ENCODE assay signal across 18 mouse cellular contexts in genomic region chr11:103161449-103161848, GRCm38 (mm10). TPM values are rescaled to one million over a fixed set of nuclear protein-coding genes. Genes with fewer than 3 reads are reported as not detected.
DNase-seq lines count a peak whose midpoint lies in the region; ATAC-seq and TF ChIP-seq lines count a peak whose summit lies in the region.
"Had no signal": no experiment of that assay in that cellular context is flagged by ENCODE, and none has a peak within 500 bp of the region (broad histone marks: within the 10 kb centered on the region; RNA-seq: fewer than 3 reads in every experiment).

No protein-coding gene starts in this region.

- TF ChIP-seq POLR2A in thymus, adult 2 months (IDR thresholded peaks at IDR 0.05; ENCODE audit: control insufficient read depth, extremely low read depth, insufficient read depth, low read length, poor library complexity), result no peak
- no peak for TF ChIP-seq POLR2A in MEL (IDR thresholded peaks at IDR 0.05; ENCODE audit: control insufficient read depth in 1 of 2, insufficient read depth in 1 of 2, low read depth in 1 of 2, low read length in 2 of 2, poor library complexity in 1 of 2)

- no peaks in the 10 kb centered on the region for H3K79me2 ChIP-seq in MEL (ENCODE audit: control insufficient read depth, insufficient read depth, low read length, poor library complexity)

- no peaks in the 10 kb centered on the region for H3K27me3 ChIP-seq in heart, postnatal 0 days (ENCODE audit: control insufficient read depth, insufficient read depth, low read length)
- H3K27me3 ChIP-seq in thymus, adult 2 months (ENCODE audit: control insufficient read depth, insufficient read depth, low read length), result no peaks in the 10 kb centered on the region
- H3K27me3 ChIP-seq in MEL (ENCODE audit: control insufficient read depth in 1 of 2, insufficient read depth in 2 of 2, low read length in 2 of 2), result no peaks in the 10 kb centered on the region
- no peaks in the 10 kb centered on the region for H3K27me3 ChIP-seq in stomach, postnatal 0 days (ENCODE audit: control insufficient read depth, insufficient read depth, low read length)
- H3K27me3 ChIP-seq in intestine, embryonic 15.5 days (replicated peaks), result no peaks in the 10 kb centered on the region
- H3K27me3 ChIP-seq: hindbrain, embryonic 15.5 days; midbrain, embryonic 15.5 days; neural tube, embryonic 12.5 days had no signal

- H3K9me3 ChIP-seq in heart, postnatal 0 days (replicated peaks; ENCODE audit: control insufficient read depth, low read length), result no peaks in the 10 kb centered on the region
- no peaks in the 10 kb centered on the region for H3K9me3 ChIP-seq in MEL (replicated peaks; ENCODE audit: insufficient read depth, low read length)
- no peaks in the 10 kb centered on the region for H3K9me3 ChIP-seq in stomach, postnatal 0 days (ENCODE audit: control insufficient read depth, low read length)
- no peaks in the 10 kb centered on the region for H3K9me3 ChIP-seq in intestine, embryonic 15.5 days
- H3K9me3 ChIP-seq: hindbrain, embryonic 15.5 days; limb, embryonic 10.5 days; midbrain, embryonic 15.5 days had no signal

- peaks cover 5% of the 10 kb centered on the region; the same call in 1 of the 2 replicates for H3K4me1 ChIP-seq in heart, postnatal 0 days (ENCODE audit: control insufficient read depth, insufficient read depth)
- H3K4me1 ChIP-seq in thymus, adult 2 months (replicated peaks; ENCODE audit: control insufficient read depth, insufficient read depth, low read length), result peaks cover 9% of the 10 kb centered on the region
- H3K4me1 ChIP-seq in MEL (ENCODE audit: control insufficient read depth in 1 of 2, insufficient read depth in 2 of 2, low read length in 2 of 2), result peaks cover 0 to 5% of the 10 kb centered on the region in 2 experiments; a peak in 1 of 4 replicates
- 0 out of 2 replicates have a peak, but pooled peaks cover 2% of the 10 kb centered on the region for H3K4me1 ChIP-seq in stomach, postnatal 0 days (replicated peaks; ENCODE audit: control insufficient read depth, insufficient read depth)
- H3K4me1 ChIP-seq in intestine, embryonic 15.5 days (replicated peaks), result peaks cover 14% of the 10 kb centered on the region

- peak; percentile 18 for TF ChIP-seq RAD21 in MEL (IDR thresholded peaks at IDR 0.05; ENCODE audit: low read depth, low read length)

- H3K9ac ChIP-seq in heart, postnatal 0 days (replicated peaks; ENCODE audit: low read depth, low read length), result no peak overlapping the region
- no peak overlapping the region for H3K9ac ChIP-seq in MEL (ENCODE audit: control insufficient read depth, low read depth, low read length, poor library complexity, severe bottlenecking)
- H3K9ac ChIP-seq in stomach, postnatal 0 days (ENCODE audit: low read length), result no peak overlapping the region
- no peak overlapping the region for H3K9ac ChIP-seq in intestine, embryonic 15.5 days
- H3K9ac ChIP-seq: hindbrain, embryonic 15.5 days; midbrain, embryonic 15.5 days; neural tube, embryonic 12.5 days had no signal

- no peaks in the 10 kb centered on the region for H3K36me3 ChIP-seq in heart, postnatal 0 days (replicated peaks; ENCODE audit: control insufficient read depth, insufficient read depth, low read length)
- H3K36me3 ChIP-seq in thymus, adult 2 months (ENCODE audit: control insufficient read depth, insufficient read depth, low read length), result no peaks in the 10 kb centered on the region
- peaks cover 0 to 3% of the 10 kb centered on the region in 2 experiments; a peak in 1 of 4 replicates for H3K36me3 ChIP-seq in MEL (ENCODE audit: control insufficient read depth in 1 of 2, insufficient read depth in 2 of 2, low read length in 2 of 2)
- H3K36me3 ChIP-seq in stomach, postnatal 0 days (ENCODE audit: control insufficient read depth, insufficient read depth, low read length), result no peaks in the 10 kb centered on the region
- no peaks in the 10 kb centered on the region for H3K36me3 ChIP-seq in intestine, embryonic 15.5 days
- H3K36me3 ChIP-seq: hindbrain, embryonic 15.5 days; limb, embryonic 10.5 days; midbrain, embryonic 15.5 days; neural tube, embryonic 12.5 days had no signal

- no peak overlapping the region for H3K4me2 ChIP-seq in heart, postnatal 0 days (ENCODE audit: low read depth, low read length)
- no peak overlapping the region for H3K4me2 ChIP-seq in stomach, postnatal 0 days (replicated peaks; ENCODE audit: low read depth)
- no peak overlapping the region for H3K4me2 ChIP-seq in intestine, embryonic 15.5 days (replicated peaks)
- H3K4me2 ChIP-seq: hindbrain, embryonic 15.5 days; midbrain, embryonic 15.5 days; neural tube, embryonic 12.5 days had no signal

- H3K27ac ChIP-seq in heart, postnatal 0 days (ENCODE audit: low read depth), result no peak overlapping the region
- H3K27ac ChIP-seq in thymus, adult 2 months (ENCODE audit: control insufficient read depth, insufficient read depth, low read length), result no peak overlapping the region
- H3K27ac ChIP-seq in MEL (ENCODE audit: control insufficient read depth, low read depth, low read length), result no peak overlapping the region
- H3K27ac ChIP-seq in stomach, postnatal 0 days (replicated peaks), result no peak overlapping the region
- no peak overlapping the region for H3K27ac ChIP-seq in intestine, embryonic 15.5 days
- H3K27ac ChIP-seq: hindbrain, embryonic 15.5 days; kidney, postnatal 0 days; limb, embryonic 10.5 days; macrophage; midbrain, embryonic 15.5 days; neural tube, embryonic 12.5 days had no signal

- H3K4me3 ChIP-seq in heart, postnatal 0 days (ENCODE audit: low read depth, low read length), result no peak overlapping the region
- H3K4me3 ChIP-seq in thymus, adult 2 months (ENCODE audit: control insufficient read depth, insufficient read depth, low read length), result no peak overlapping the region
- H3K4me3 ChIP-seq in MEL (ENCODE audit: control insufficient read depth in 1 of 2, insufficient read depth in 1 of 2, low read depth in 2 of 2, low read length in 2 of 2), result no peak overlapping the region
- H3K4me3 ChIP-seq in stomach, postnatal 0 days (ENCODE audit: low read depth, low read length), result no peak overlapping the region
- no peak overlapping the region for H3K4me3 ChIP-seq in intestine, embryonic 15.5 days (replicated peaks)
- H3K4me3 ChIP-seq: hindbrain, embryonic 15.5 days; limb, embryonic 10.5 days; midbrain, embryonic 15.5 days; neural tube, embryonic 12.5 days had no signal

- ATAC-seq in heart, postnatal 0 days (ENCODE audit: insufficient read depth, low read depth), result no peak
- ATAC-seq in stomach, postnatal 0 days (ENCODE audit: low FRiP score, low TSS enrichment), result no peak
- ATAC-seq in intestine, embryonic 15.5 days, result no peak
- ATAC-seq: forebrain, embryonic 16.5 days; midbrain, embryonic 15.5 days had no signal

- no peak for TF ChIP-seq EP300 in heart, postnatal 0 days (IDR thresholded peaks at IDR 0.05; ENCODE audit: low read depth)
- TF ChIP-seq EP300 in MEL (IDR thresholded peaks at IDR 0.05; ENCODE audit: low read depth in 1 of 2, low read length in 2 of 2), result no peak
- no peak for TF ChIP-seq EP300 in stomach, postnatal 0 days (optimal IDR thresholded peaks at IDR 0.05)

- DNase-seq in heart, postnatal 0 days (ENCODE audit: low spot score), result no peak
- DNase-seq in heart, adult 8-10 months (ENCODE audit: low spot score), result no peak
- DNase-seq in thymus, adult 2 months, result peak; percentile 29
- no peak for DNase-seq in thymus, postnatal 0 days (ENCODE audit: low spot score)
- peak; percentile 53 for DNase-seq in MEL (ENCODE audit: low read depth, low spot score)
- no peak for DNase-seq in stomach, postnatal 0 days (ENCODE audit: low spot score)
- DNase-seq: cerebellum, adult 8-10 months; heart, postnatal 14 days; spleen, adult 18-20 months had no signal

- 75% methylated on average over 7 of the region's 7 CpGs for WGBS in heart, postnatal 0 days
- WGBS in thymus, adult 2 months, result 91% methylated on average over 7 of the region's 7 CpGs
- 68% methylated on average over 7 of the region's 7 CpGs for WGBS in stomach, postnatal 0 days
- 74% methylated on average over 7 of the region's 7 CpGs for WGBS in intestine, embryonic 15.5 days

- 0 out of 2 replicates have a peak, but pooled peaks have one; percentile 5 for TF ChIP-seq CTCF in heart, postnatal 0 days (IDR thresholded peaks at IDR 0.05; ENCODE audit: low read depth)
- no peak for TF ChIP-seq CTCF in thymus, adult 2 months (IDR thresholded peaks at IDR 0.05; ENCODE audit: borderline replicate concordance, control insufficient read depth, extremely low read depth, insufficient read depth, low read length, poor library complexity)
- peak in 2 of 3 experiments; percentile 38 to 61; a peak in 5 of 6 replicates for TF ChIP-seq CTCF in MEL (IDR thresholded peaks at IDR 0.05 in 2 of 3, conservative IDR thresholded peaks at IDR 0.05 in 1 of 3; ENCODE audit: control insufficient read depth in 1 of 3, insufficient read depth in 1 of 3, low read depth in 2 of 3, low read length in 3 of 3, poor library complexity in 1 of 3, severe bottlenecking in 1 of 3)
- peak; percentile 48 for TF ChIP-seq CTCF in stomach, postnatal 0 days (IDR thresholded peaks at IDR 0.05; ENCODE audit: low read depth)

RNA-seq across cellular contexts. Expression of gene Fmnl1, which starts 9.5 kb away (rescaled TPM):
- 2.2 and 3.4 TPM in 2 replicates for total RNA-seq in heart, postnatal 0 days (2014; rRNA removed; ENCODE audit: low replicate concordance)
- polyA plus RNA-seq in heart, postnatal 0 days (2015; fragmentation: Nextera tagmentation; extraction: Ambion mirVana), result 0.91 and 1.1 TPM in 2 replicates
- 10 to 100 TPM in 3 of 4 experiments, 1 to 10 TPM in 1; 9.3 to 20.1 (median 13.2) TPM for total RNA-seq in heart, adult 8-10 months (2022)
- polyA plus RNA-seq in thymus, adult 2 months (2012; rRNA removed), result 235 and 264 TPM in 2 replicates
- polyA plus RNA-seq in thymus, postnatal 0 days (2015; fragmentation: Nextera tagmentation; extraction: Ambion mirVana), result 56.9 and 59.8 TPM in 2 replicates
- 1.4 and 1.7 TPM in 2 replicates for total RNA-seq in MEL (2012; rRNA removed)
- polyA plus RNA-seq in MEL (2012; ENCODE audit: insufficient read depth in 1 of 2, insufficient read length in 2 of 2, low read depth in 1 of 2, low replicate concordance in 2 of 2, missing spikeins in 1 of 2), result 10 to 100 TPM in 1 of 2 experiments, not detected in 1; 17.2 TPM
- polyA plus RNA-seq in stomach, postnatal 0 days (2015; fragmentation: Nextera tagmentation; extraction: Ambion mirVana), result 0.86 and 1.1 TPM in 2 replicates
- 2.0 and 2.2 TPM in 2 replicates for polyA plus RNA-seq in intestine, embryonic 15.5 days (2015; fragmentation: Nextera tagmentation; extraction: Ambion mirVana)

RNA-seq across cellular contexts. Expression of gene Hexim2, which starts 29.2 kb away (rescaled TPM):
- 1.6 and 1.7 TPM in 2 replicates for total RNA-seq in heart, postnatal 0 days (2014; rRNA removed; ENCODE audit: low replicate concordance)
- polyA plus RNA-seq in heart, postnatal 0 days (2015; fragmentation: Nextera tagmentation; extraction: Ambion mirVana), result 4.2 and 4.9 TPM in 2 replicates
- total RNA-seq in heart, adult 8-10 months (2022), result 1 to 10 TPM; 1.2 to 2.0 (median 1.9) TPM
- 4.9 and 6.9 TPM in 2 replicates for polyA plus RNA-seq in thymus, adult 2 months (2012; rRNA removed)
- polyA plus RNA-seq in thymus, postnatal 0 days (2015; fragmentation: Nextera tagmentation; extraction: Ambion mirVana), result 6.9 and 8.9 TPM in 2 replicates
- 12.3 and 17.2 TPM in 2 replicates for total RNA-seq in MEL (2012; rRNA removed)
- 10 to 100 TPM in 1 of 2 experiments, not detected in 1; 12.5 TPM for polyA plus RNA-seq in MEL (2012; ENCODE audit: insufficient read depth in 1 of 2, insufficient read length in 2 of 2, low read depth in 1 of 2, low replicate concordance in 2 of 2, missing spikeins in 1 of 2)
- polyA plus RNA-seq in stomach, postnatal 0 days (2015; fragmentation: Nextera tagmentation; extraction: Ambion mirVana), result 3.7 and 4.4 TPM in 2 replicates
- 7.9 and 8.8 TPM in 2 replicates for polyA plus RNA-seq in intestine, embryonic 15.5 days (2015; fragmentation: Nextera tagmentation; extraction: Ambion mirVana)

RNA-seq across cellular contexts. Expression of gene Hexim1, which starts 45.4 kb away (rescaled TPM):
- total RNA-seq in heart, postnatal 0 days (2014; rRNA removed; ENCODE audit: low replicate concordance), result 9.0 and 11.0 TPM in 2 replicates
- polyA plus RNA-seq in heart, postnatal 0 days (2015; fragmentation: Nextera tagmentation; extraction: Ambion mirVana), result 3.2 and 3.3 TPM in 2 replicates
- total RNA-seq in heart, adult 8-10 months (2022), result 10 to 100 TPM; 15.9 to 18.6 (median 17.0) TPM
- 18.2 and 18.4 TPM in 2 replicates for polyA plus RNA-seq in thymus, adult 2 months (2012; rRNA removed)
- 4.9 and 5.9 TPM in 2 replicates for polyA plus RNA-seq in thymus, postnatal 0 days (2015; fragmentation: Nextera tagmentation; extraction: Ambion mirVana)
- 17.3 and 18.4 TPM in 2 replicates for total RNA-seq in MEL (2012; rRNA removed)
- 10 to 100 TPM in 1 of 2 experiments, not detected in 1; 25.4 TPM for polyA plus RNA-seq in MEL (2012; ENCODE audit: insufficient read depth in 1 of 2, insufficient read length in 2 of 2, low read depth in 1 of 2, low replicate concordance in 2 of 2, missing spikeins in 1 of 2)
- 3.8 and 4.1 TPM in 2 replicates for polyA plus RNA-seq in stomach, postnatal 0 days (2015; fragmentation: Nextera tagmentation; extraction: Ambion mirVana)
- polyA plus RNA-seq in intestine, embryonic 15.5 days (2015; fragmentation: Nextera tagmentation; extraction: Ambion mirVana), result 4.1 and 4.7 TPM in 2 replicates

RNA-seq across cellular contexts. Expression of gene 1700023F06Rik, which starts 46.9 kb away (rescaled TPM):
- not detected in 2 replicates for total RNA-seq in heart, postnatal 0 days (2014; rRNA removed; ENCODE audit: low replicate concordance)
- polyA plus RNA-seq in heart, postnatal 0 days (2015; fragmentation: Nextera tagmentation; extraction: Ambion mirVana), result 0.10 TPM in 1 of 2 replicates, not detected in the other
- not detected for total RNA-seq in heart, adult 8-10 months (2022)
- polyA plus RNA-seq in thymus, adult 2 months (2012; rRNA removed), result 0.23 and 0.35 TPM in 2 replicates
- polyA plus RNA-seq in thymus, postnatal 0 days (2015; fragmentation: Nextera tagmentation; extraction: Ambion mirVana), result 0.56 and 0.93 TPM in 2 replicates
- not detected in 2 replicates for total RNA-seq in MEL (2012; rRNA removed)
- polyA plus RNA-seq in MEL (2012; ENCODE audit: insufficient read depth in 1 of 2, insufficient read length in 2 of 2, low read depth in 1 of 2, low replicate concordance in 2 of 2, missing spikeins in 1 of 2), result not detected
- 1.0 and 1.7 TPM in 2 replicates for polyA plus RNA-seq in stomach, postnatal 0 days (2015; fragmentation: Nextera tagmentation; extraction: Ambion mirVana)
- polyA plus RNA-seq in intestine, embryonic 15.5 days (2015; fragmentation: Nextera tagmentation; extraction: Ambion mirVana), result 0.73 and 1.0 TPM in 2 replicates
- total RNA-seq: heart, postnatal 14 days had no signal
- polyA plus RNA-seq: liver, embryonic 16.5 days; macrophage had no signal

RNA-seq across cellular contexts. Expression of gene Spata32, which starts 56.8 kb away (rescaled TPM):
- not detected in 2 replicates for total RNA-seq in heart, postnatal 0 days (2014; rRNA removed; ENCODE audit: low replicate concordance)
- not detected in 2 replicates for polyA plus RNA-seq in heart, postnatal 0 days (2015; fragmentation: Nextera tagmentation; extraction: Ambion mirVana)
- total RNA-seq in heart, adult 8-10 months (2022), result not detected
- polyA plus RNA-seq in thymus, adult 2 months (2012; rRNA removed), result not detected in 2 replicates
- not detected in 2 replicates for polyA plus RNA-seq in thymus, postnatal 0 days (2015; fragmentation: Nextera tagmentation; extraction: Ambion mirVana)
- total RNA-seq in MEL (2012; rRNA removed), result not detected in 2 replicates
- not detected for polyA plus RNA-seq in MEL (2012; ENCODE audit: insufficient read depth in 1 of 2, insufficient read length in 2 of 2, low read depth in 1 of 2, low replicate concordance in 2 of 2, missing spikeins in 1 of 2)
- not detected in 2 replicates for polyA plus RNA-seq in stomach, postnatal 0 days (2015; fragmentation: Nextera tagmentation; extraction: Ambion mirVana)
- not detected in 2 replicates for polyA plus RNA-seq in intestine, embryonic 15.5 days (2015; fragmentation: Nextera tagmentation; extraction: Ambion mirVana)
- total RNA-seq: heart, postnatal 14 days had no signal
- polyA plus RNA-seq: forebrain, embryonic 16.5 days; kidney, postnatal 0 days; limb, embryonic 10.5 days; liver, embryonic 16.5 days; macrophage had no signal

Comparison
In these comparisons a context has a peak if more than half of its experiments do, and no peak if none do; other contexts are left out.
1. DNase-seq: peak in thymus, adult 2 months (single experiment) and MEL (single experiment); none in heart, postnatal 0 days (single experiment), heart, adult 8-10 months (single experiment), thymus, postnatal 0 days (single experiment) and stomach, postnatal 0 days (single experiment).